Mouse (Mus musculus) kidney, adult 2 months (tissue): ENCODE data around the gene Pibf1. TPM values are rescaled to one million over a fixed set of nuclear protein-coding genes. Genes with fewer than 3 reads are reported as not detected.

Experiments
- DNase-seq: peaks from one replicate; pipeline ENCODE4 v3.0.0; 2021
- H3K27ac ChIP-seq: fragments of 200-500 bp; 2 replicates; pipeline ENCODE4 v1.5.1; 2012; ENCODE audit warnings: low read depth, low read length, control low read depth, inconsistent platforms; ENCODE audit not compliant: insufficient read depth
- H3K27me3 ChIP-seq: fragments of 200-500 bp; replicated peaks from 2 replicates; pipeline ENCODE4 v1.6.1; 2012; ENCODE audit warnings: mild to moderate bottlenecking, moderate library complexity, low read length, inconsistent platforms; ENCODE audit not compliant: control insufficient read depth, insufficient read depth
- H3K36me3 ChIP-seq: fragments of 200-500 bp; 2 replicates; pipeline ENCODE4 v1.6.1; 2012; ENCODE audit warnings: mild to moderate bottlenecking, moderate library complexity, low read length, inconsistent platforms; ENCODE audit not compliant: control insufficient read depth, insufficient read depth
- H3K4me1 ChIP-seq: fragments of 200-500 bp; 2 replicates; pipeline ENCODE4 v1.6.1; 2011; ENCODE audit warnings: low read length; ENCODE audit not compliant: control insufficient read depth, insufficient read depth
- H3K4me3 ChIP-seq: fragments of 200-500 bp; 2 replicates; pipeline ENCODE4 v1.5.1; 2011; ENCODE audit warnings: mild to moderate bottlenecking, low read depth, low read length, control low read depth; ENCODE audit not compliant: insufficient read depth
- CTCF ChIP-seq: fragments of 200-500 bp; conservative IDR thresholded peaks from 2 replicates; pipeline ENCODE4 v1.5.1; 2011; ENCODE audit warnings: low read depth, mild to moderate bottlenecking, control low read depth, low read length, moderate library complexity, mixed read lengths; ENCODE audit not compliant: insufficient read depth, insufficient read length
- POLR2A ChIP-seq: fragments of 200-500 bp; IDR thresholded peaks from one replicate; pipeline ENCODE4 v1.6.1; 2011; ENCODE audit warnings: low read depth, low read length, control low read depth
- WGBS: fragments of 180-500 bp; shearing (Covaris S2); methylation state at CpG from one replicate; pipeline ENCODE4 v1.1.7; 2018; 5-methylcytosine and 5-hydroxymethylcytosine counted together
- polyA plus RNA-seq: library from polyadenylated mRNA; depleted of rRNA; stranded (reverse); fragments of >200 nt; gene quantifications from 2 replicates; pipeline ENCODE4 v1.2.3, GENCODE M21; 2012

Pibf1 gene
- polyA plus RNA-seq, 1 experiment, result 1.6 TPM

- TF ChIP-seq POLR2A (no peak), CTCF (no peak)
- WGBS, result 96% methylated on average over 6 of the region's 6 CpGs
- no peak overlapping the region for H3K4me3 ChIP-seq
- H3K27ac ChIP-seq, result no peak overlapping the region
- DNase-seq, result no peak
- H3K4me1 ChIP-seq, result no peaks in the 10 kb centered on the region
- no peaks in the 10 kb centered on the region for H3K36me3 ChIP-seq
- no peaks in the 10 kb centered on the region for H3K27me3 ChIP-seq
These were observed 164.6 kb downstream of the Pibf1 start for GRCm38 (mm10) chr14:99263816-99264215.

GRCm38 (mm10) chr14:99265791-99266190, 166.6 kb downstream of the Pibf1 start:
- 86% methylated on average over 14 of the region's 14 CpGs for WGBS
- no peak for DNase-seq
- no peak overlapping the region for H3K4me3 ChIP-seq
- H3K4me1 ChIP-seq, result no peaks in the 10 kb centered on the region
- no peak overlapping the region for H3K27ac ChIP-seq
- TF ChIP-seq CTCF, result no peak
- TF ChIP-seq POLR2A, result no peak
- H3K27me3 ChIP-seq, result no peaks in the 10 kb centered on the region
- no peaks in the 10 kb centered on the region for H3K36me3 ChIP-seq

- 75% methylated on average over 5 of the region's 5 CpGs for WGBS
- H3K4me3 ChIP-seq, result no peak overlapping the region
- H3K36me3 ChIP-seq, result no peaks in the 10 kb centered on the region
- H3K27me3 ChIP-seq, result no peaks in the 10 kb centered on the region
- no peaks in the 10 kb centered on the region for H3K4me1 ChIP-seq
- TF ChIP-seq CTCF, result no peak
- no peak for TF ChIP-seq POLR2A
- H3K27ac ChIP-seq, result no peak overlapping the region
- no peak for DNase-seq
These were observed 167.5 kb downstream of the Pibf1 start for GRCm38 (mm10) chr14:99266749-99267148.

GRCm38 (mm10) chr14:99274056-99274455, 174.8 kb downstream of the Pibf1 start:
- WGBS, result 72% methylated on average over 2 of the region's 2 CpGs

GRCm38 (mm10) chr14:99275827-99276226, 176.6 kb downstream of the Pibf1 start:
- DNase-seq, result no peak
- Histone ChIP-seq H3K27me3 (no peaks in the 10 kb centered on the region; the same call in 1 of the 2 replicates), H3K27ac (no peak overlapping the region), H3K4me1 (no peaks in the 10 kb centered on the region), H3K4me3 (no peak overlapping the region), H3K36me3 (no peaks in the 10 kb centered on the region)
- WGBS, result 28% methylated on average over 4 of the region's 4 CpGs
- TF ChIP-seq POLR2A (no peak), CTCF (no peak)

More at GRCm38 (mm10) chr14:99274056-99274455, 174.8 kb downstream of the Pibf1 start:
- no peaks in the 10 kb centered on the region for H3K36me3 ChIP-seq
- no peaks in the 10 kb centered on the region for H3K27me3 ChIP-seq
- no peak overlapping the region for H3K4me3 ChIP-seq
- no peak for DNase-seq
- TF ChIP-seq CTCF, result no peak
- TF ChIP-seq POLR2A, result no peak
- H3K27ac ChIP-seq, result no peak overlapping the region
- no peaks in the 10 kb centered on the region for H3K4me1 ChIP-seq

GRCm38 (mm10) chr14:99278312-99278711, 179.1 kb downstream of the Pibf1 start:
- no peak overlapping the region for H3K4me3 ChIP-seq
- H3K36me3 ChIP-seq, result no peaks in the 10 kb centered on the region
- no peak for TF ChIP-seq POLR2A
- no peak for TF ChIP-seq CTCF
- H3K4me1 ChIP-seq, result no peaks in the 10 kb centered on the region
- no peaks in the 10 kb centered on the region; the same call in 1 of the 2 replicates for H3K27me3 ChIP-seq
- DNase-seq, result no peak
- 61% methylated on average over 9 of the region's 9 CpGs for WGBS
- H3K27ac ChIP-seq, result no peak overlapping the region

GRCm38 (mm10) chr14:99278763-99279486, 179.7 kb downstream of the Pibf1 start:
- H3K27ac ChIP-seq, result no peak overlapping the region
- no peaks in the 10 kb centered on the region for H3K4me1 ChIP-seq
- no peak for TF ChIP-seq POLR2A
- TF ChIP-seq CTCF, result no peak
- no peaks in the 10 kb centered on the region; the same call in 1 of the 2 replicates for H3K27me3 ChIP-seq
- H3K4me3 ChIP-seq, result no peak overlapping the region
- DNase-seq, result no peak
- H3K36me3 ChIP-seq, result no peaks in the 10 kb centered on the region
- WGBS, result 71% methylated on average over 12 of the region's 12 CpGs
